Mouse (Mus musculus) small intestine, adult 2 months (tissue): Measurements from ENCODE around the gene Pigo. TPM values are rescaled to one million over a fixed set of nuclear protein-coding genes. Genes with fewer than 3 reads are reported as not detected.

ENCODE experiments used
- H3K27ac ChIP-seq: fragments of 200-500 bp; 2 replicates; pipeline ENCODE4 v1.5.1; 2012; ENCODE audit warnings: low read depth, low read length, control low read depth, inconsistent platforms; ENCODE audit not compliant: insufficient read depth
- H3K27me3 ChIP-seq: fragments of 200-500 bp; 2 replicates; pipeline ENCODE4 v1.6.1; 2012; ENCODE audit warnings: mild to moderate bottlenecking, moderate library complexity, low read length, inconsistent platforms; ENCODE audit not compliant: control insufficient read depth, insufficient read depth
- H3K36me3 ChIP-seq: fragments of 200-500 bp; 2 replicates; pipeline ENCODE4 v1.6.1; 2012; ENCODE audit warnings: mild to moderate bottlenecking, low read length, control low read depth, inconsistent platforms; ENCODE audit not compliant: control insufficient read depth, insufficient read depth
- H3K4me1 ChIP-seq: fragments of 200-500 bp; 2 replicates; pipeline ENCODE4 v1.6.1; 2012; ENCODE audit warnings: low read length, inconsistent platforms, mixed read lengths; ENCODE audit not compliant: control insufficient read depth, insufficient read depth, insufficient read length
- H3K4me3 ChIP-seq: fragments of 200-500 bp; 2 replicates; pipeline ENCODE4 v1.5.1; 2012; ENCODE audit warnings: low read depth, mild to moderate bottlenecking, control low read depth, inconsistent platforms, low read length, moderate library complexity
- CTCF ChIP-seq: fragments of 200-500 bp; IDR thresholded peaks from 2 replicates; pipeline ENCODE4 v1.5.1; 2012; ENCODE audit warnings: low read depth, mild to moderate bottlenecking, control low read depth, inconsistent platforms, low read length, moderate library complexity, mixed read lengths; ENCODE audit not compliant: insufficient replicate concordance, insufficient read length; ENCODE audit errors: extremely low read depth
- POLR2A ChIP-seq: fragments of 200-500 bp; IDR thresholded peaks from 2 replicates; pipeline ENCODE4 v1.6.1; 2012; ENCODE audit warnings: low read depth, mild to moderate bottlenecking, control low read depth, inconsistent platforms, low read length, moderate library complexity
- WGBS: fragments of 180-500 bp; shearing (Covaris S2); methylation state at CpG from one replicate; pipeline ENCODE4 v1.1.7; 2018; 5-methylcytosine and 5-hydroxymethylcytosine counted together
- polyA plus RNA-seq: library from polyadenylated mRNA; depleted of rRNA; stranded (reverse); fragments of >200 nt; gene quantifications from 2 replicates; pipeline ENCODE4 v1.2.3, GENCODE M21; 2012; rRNA removed

Gene Pigo
- 20.0 and 30.6 TPM in 2 replicates for polyA plus RNA-seq

DNA sequence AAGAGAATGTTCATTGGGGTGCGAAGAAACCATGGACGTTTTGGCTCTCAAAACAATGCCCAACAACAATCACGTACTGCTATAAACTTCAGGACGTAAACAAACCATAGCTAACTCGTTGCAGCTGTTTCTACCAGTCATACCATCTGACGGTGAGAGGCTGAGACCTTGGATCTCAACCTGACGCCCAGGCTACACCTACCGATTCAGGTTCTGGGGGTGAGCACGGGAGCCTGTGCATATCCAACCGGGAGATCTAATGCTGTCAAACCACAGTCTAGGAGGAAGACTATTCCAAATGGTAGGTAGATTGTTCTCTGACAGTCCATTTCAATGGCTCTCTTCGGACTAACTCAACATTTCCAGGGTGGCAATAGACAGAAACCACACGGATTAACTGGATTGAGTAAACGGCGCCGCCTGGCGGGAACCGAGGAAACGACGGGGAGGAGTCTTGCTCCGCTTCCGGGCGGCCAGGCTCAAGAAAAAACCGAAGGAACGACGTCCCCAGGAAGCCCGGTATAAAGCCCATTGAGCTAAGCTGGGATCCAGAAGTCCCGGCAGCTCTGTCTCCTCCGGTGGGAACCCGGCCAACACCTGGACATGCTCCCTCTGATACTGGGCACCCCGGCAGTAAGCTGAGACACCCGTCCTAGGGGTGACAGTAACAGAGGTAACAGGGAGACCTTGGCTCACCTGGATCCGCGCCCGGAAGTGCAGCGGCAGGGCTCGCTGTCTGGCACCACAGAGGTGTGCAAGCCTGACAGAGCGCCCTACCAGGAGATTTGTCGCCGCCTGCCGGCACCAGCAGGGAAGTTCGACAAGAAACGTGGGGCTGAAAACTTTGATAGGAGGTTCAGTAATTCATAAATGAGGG, at the start of gene Pigo:
Gene Pigo, minus strand, starts transcription at position 736 of the 877 bp plus-strand sequence.
- H3K36me3 ChIP-seq: peaks cover 33% of the 10 kb centered on the region
- 5% methylated on average over 42 of the region's 42 CpGs for WGBS
- no peaks in the 10 kb centered on the region for H3K27me3 ChIP-seq
- TF ChIP-seq CTCF: peak; percentile 81
- TF ChIP-seq POLR2A: peak; percentile 64
- peak within 1 kb of the TSS; percentile 91 for H3K27ac ChIP-seq
- peak within 1 kb of the TSS; percentile 76 for H3K4me3 ChIP-seq
- peaks cover 9% of the 10 kb centered on the region; the same call in 1 of the 2 replicates for H3K4me1 ChIP-seq

DNA sequence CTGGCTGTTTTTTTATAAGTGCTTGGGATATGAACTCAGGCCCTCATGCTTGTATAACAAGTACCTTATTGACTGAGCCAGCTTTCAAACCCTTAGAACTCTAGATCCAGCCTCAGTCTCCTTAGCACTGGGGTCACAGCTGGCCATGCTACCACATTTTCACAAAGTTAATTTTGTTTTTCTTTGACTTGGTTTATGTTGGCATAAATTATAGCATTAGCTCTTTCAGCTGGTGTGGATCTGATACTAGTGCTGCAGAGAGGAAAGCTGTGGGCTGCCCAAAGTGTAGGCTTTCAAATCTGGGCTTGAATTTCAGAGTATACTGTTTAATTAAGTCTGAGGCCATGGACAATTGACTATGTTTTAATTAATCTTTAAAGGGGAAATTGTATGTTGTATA, 49.3 kb upstream of the Pigo start:
- Histone ChIP-seq H3K36me3 (no peaks in the 10 kb centered on the region), H3K4me1 (no peaks in the 10 kb centered on the region), H3K4me3 (no peak overlapping the region), H3K27ac (no peak overlapping the region), H3K27me3 (no peaks in the 10 kb centered on the region)
- no peak for TF ChIP-seq CTCF
- TF ChIP-seq POLR2A: no peak

DNA sequence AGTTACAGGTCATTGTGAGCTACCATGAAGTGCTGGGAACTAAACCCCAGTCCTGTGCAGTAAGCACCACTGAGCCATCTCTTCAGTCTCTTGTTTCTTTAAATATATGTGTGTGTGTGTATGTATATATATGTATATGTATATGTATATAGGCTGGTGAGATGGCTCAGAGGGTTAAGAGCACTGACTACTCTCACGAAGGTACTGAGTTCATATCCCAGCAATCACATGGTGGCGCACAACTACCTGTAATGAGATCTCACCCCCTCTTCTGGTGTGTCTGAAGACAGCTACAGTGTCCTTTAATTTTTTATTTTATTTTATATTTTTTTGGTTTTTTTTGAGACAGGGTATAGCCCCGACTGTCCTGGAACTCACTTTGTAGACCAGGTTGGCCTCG, 39.9 kb upstream of the Pigo start:
- no peak overlapping the region for H3K27ac ChIP-seq
- 92% methylated on average over 4 of the region's 4 CpGs for WGBS
- no peaks in the 10 kb centered on the region for H3K27me3 ChIP-seq
- no peak for TF ChIP-seq POLR2A
- TF ChIP-seq CTCF: no peak
- H3K4me3 ChIP-seq: no peak overlapping the region
- no peaks in the 10 kb centered on the region for H3K36me3 ChIP-seq
- no peaks in the 10 kb centered on the region for H3K4me1 ChIP-seq

DNA sequence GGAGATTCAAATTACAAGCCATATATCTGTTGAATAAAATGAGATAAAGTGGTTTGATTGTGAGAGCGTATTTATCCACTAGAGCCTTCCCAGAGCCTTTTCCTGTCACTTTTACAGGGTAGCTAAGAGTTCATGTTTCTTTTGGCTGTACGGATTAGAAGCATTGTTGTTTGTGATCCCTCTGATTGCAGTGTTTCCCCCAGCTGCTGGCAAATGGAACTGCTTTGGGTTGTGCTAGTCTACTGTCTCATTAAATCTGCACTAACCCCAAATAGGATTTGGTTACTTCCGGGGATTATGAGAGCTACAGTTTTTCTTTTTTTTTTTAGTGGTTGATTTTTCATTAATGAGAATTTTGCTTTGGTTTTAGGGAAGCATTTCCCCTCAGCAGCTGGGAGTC, 34.7 kb upstream of the Pigo start:
- 76% methylated on average over 3 of the region's 3 CpGs for WGBS
- TF ChIP-seq CTCF: no peak
- TF ChIP-seq POLR2A: no peak
- Histone ChIP-seq H3K4me1 (no peaks in the 10 kb centered on the region), H3K27ac (no peak overlapping the region), H3K27me3 (no peaks in the 10 kb centered on the region; the same call in 1 of the 2 replicates), H3K36me3 (no peaks in the 10 kb centered on the region), H3K4me3 (no peak overlapping the region)

DNA sequence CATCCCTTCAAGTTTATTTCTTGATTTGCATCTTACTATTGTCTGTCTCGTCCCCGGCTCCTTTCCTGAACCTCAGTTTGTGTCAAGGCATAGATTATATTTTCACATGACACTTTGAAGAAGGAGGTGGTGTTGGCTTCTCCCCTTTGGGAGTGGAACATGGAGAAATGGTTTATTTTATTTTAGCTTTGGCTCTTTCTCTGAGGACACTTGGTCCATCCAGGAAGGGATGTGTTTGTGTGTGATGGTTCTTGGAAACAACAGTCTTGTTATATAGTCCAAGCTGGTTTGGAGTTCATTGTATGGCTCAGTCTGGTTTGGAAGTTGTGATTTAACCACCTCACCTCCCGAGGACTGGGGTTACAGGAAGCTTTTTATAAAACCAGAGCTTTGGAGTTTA, 34.1 kb upstream of the Pigo start:
- no peaks in the 10 kb centered on the region; the same call in 1 of the 2 replicates for H3K27me3 ChIP-seq
- no peak overlapping the region for H3K27ac ChIP-seq
- H3K36me3 ChIP-seq: no peaks in the 10 kb centered on the region
- H3K4me1 ChIP-seq: no peaks in the 10 kb centered on the region
- TF ChIP-seq CTCF: no peak
- no peak for TF ChIP-seq POLR2A
- peak overlapping the region; percentile 66 for H3K4me3 ChIP-seq
- WGBS: 31% methylated on average over 3 of the region's 3 CpGs

DNA sequence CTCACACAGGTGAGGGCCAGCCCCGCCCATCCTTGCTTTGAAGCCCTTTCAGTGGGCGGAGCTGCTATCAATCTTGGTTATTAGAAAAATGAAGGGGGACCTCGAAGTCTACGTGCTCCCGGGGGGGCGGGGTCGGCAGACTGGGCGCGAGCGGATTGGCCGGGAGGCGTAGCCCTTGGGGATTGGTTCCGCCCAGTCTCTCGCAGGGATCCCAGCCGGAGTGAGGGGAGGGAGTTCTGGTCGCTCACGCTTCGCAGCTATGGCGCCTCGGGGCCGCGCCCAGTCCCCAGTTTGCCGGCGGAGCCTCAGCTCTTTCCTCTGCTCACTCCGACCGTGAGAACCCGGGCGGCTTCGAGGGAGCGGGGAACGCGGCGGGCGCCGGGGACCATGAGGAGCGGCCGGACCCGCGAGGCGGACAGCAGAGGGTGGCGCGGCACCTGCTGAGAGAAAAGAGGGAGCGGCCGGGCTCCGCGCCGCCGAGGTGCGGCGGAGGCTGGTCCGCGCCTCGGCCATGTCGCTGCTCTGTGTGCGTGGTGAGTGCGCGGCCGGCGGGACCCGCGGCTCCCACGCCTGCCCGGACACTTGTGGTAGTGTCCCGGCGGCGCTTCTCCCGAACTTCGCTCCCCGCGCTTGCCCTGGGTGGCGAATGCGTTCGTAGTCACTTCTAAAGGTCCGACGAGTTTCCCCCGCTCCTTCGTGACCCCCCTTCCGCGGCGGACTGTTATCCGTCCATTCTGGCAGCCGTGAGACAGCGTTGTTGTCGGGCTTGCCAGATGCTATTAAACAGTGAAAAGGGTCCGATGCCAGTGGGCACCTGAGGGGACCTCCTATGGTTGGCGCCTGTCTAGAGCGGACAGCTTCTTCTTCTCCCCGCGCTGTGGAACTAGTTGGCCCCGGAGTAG, 33.4 kb upstream of the Pigo start, which contains the start of gene Unc13b:
Gene Unc13b, plus strand, starts transcription at position 201 of the 902 bp plus-strand sequence.
- peak; percentile 81; the same call in 1 of the 2 replicates for TF ChIP-seq POLR2A
- TF ChIP-seq CTCF: no peak
- H3K36me3 ChIP-seq: no peaks in the 10 kb centered on the region
- peak within 1 kb of the TSS; percentile 66 for H3K4me3 ChIP-seq
- no peaks in the 10 kb centered on the region for H3K4me1 ChIP-seq
- H3K27ac ChIP-seq: peak within 1 kb of the TSS; percentile 14
- under 1% methylated on average over 89 of the region's 90 CpGs for WGBS
- no peaks in the 10 kb centered on the region; the same call in 1 of the 2 replicates for H3K27me3 ChIP-seq

DNA sequence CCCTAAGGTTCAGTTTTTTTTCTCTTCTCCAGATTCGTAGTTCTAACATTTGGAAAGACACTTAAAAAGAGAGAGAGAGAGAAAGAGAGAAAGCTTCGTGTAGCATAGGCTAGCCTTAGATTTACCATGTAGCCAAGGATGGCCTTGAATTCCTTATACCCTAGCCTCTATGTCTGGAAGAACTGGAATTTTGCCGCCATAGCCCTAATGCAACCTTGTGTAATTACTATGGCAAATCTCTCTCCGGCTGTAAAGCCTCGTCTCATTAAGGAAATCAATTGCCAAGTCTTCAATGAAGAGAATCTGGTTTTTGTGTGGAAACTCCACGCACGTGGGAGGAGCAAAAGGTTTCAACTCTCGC, 32.8 kb upstream of the Pigo start:
- TF ChIP-seq CTCF: no peak
- TF ChIP-seq POLR2A: no peak
- whole genome bisulfite sequencing: 13% methylated on average over 8 of the region's 8 CpGs
- no peak overlapping the region for H3K27ac ChIP-seq
- peak overlapping the region; percentile 66 for H3K4me3 ChIP-seq
- no peaks in the 10 kb centered on the region; the same call in 1 of the 2 replicates for H3K27me3 ChIP-seq
- no peaks in the 10 kb centered on the region for H3K4me1 ChIP-seq
- no peaks in the 10 kb centered on the region for H3K36me3 ChIP-seq
